Mouse (Mus musculus): Measurements from ENCODE around the gene Itgb5. TPM values are rescaled to one million over a fixed set of nuclear protein-coding genes. Genes with fewer than 3 reads are reported as not detected.
A peak's percentile ranks its signal among the peaks of the same experiment; 100 is the strongest.

Gene Itgb5
- polyA plus RNA-seq, 1 experiment from 2014 or later: 49.8 TPM

- WGBS: 35% methylated on average over 1 of the region's 1 CpGs
- Histone ChIP-seq H3K4me3 (no peak overlapping the region), H3K9ac (no peak overlapping the region), H3K4me1 (peaks cover 54% of the 10 kb centered on the region), H3K9me3 (no peaks in the 10 kb centered on the region), H3K27me3 (no peaks in the 10 kb centered on the region), H3K27ac (no peak overlapping the region), H3K4me2 (no peak overlapping the region), H3K36me3 (no peaks in the 10 kb centered on the region)
- ATAC-seq (ENCODE audit: borderline replicate concordance, extremely low read depth, low FRiP score, low TSS enrichment): no peak
These were observed 65.0 kb downstream of the Itgb5 start for GRCm38 (mm10) chr16:33894449-33894848.

DNA sequence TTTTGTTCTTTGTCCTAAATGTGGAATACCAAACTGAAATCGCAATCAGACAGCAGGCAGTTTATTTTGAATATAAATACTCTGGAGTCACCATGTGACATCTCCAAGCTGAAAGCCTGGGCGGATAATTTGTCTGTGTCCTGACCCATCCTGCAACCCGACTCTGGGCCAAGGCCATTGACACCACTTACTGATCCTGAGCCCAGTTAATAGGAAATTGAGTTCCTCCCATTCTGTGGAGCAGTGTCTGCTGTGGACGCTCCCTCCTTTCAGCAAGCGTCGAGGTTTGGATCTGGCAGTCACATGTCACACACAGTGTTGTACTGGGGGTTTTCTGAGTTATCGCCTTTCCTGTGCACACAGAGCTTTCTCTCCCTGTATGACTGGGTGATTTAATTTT lies 66.2 kb downstream of the Itgb5 start:
- Histone ChIP-seq H3K4me1 (peaks cover 48% of the 10 kb centered on the region), H3K4me3 (no peak overlapping the region), H3K36me3 (0 out of 2 replicates have a peak, but pooled peaks cover 4% of the 10 kb centered on the region), H3K9me3 (no peaks in the 10 kb centered on the region), H3K27ac (no peak overlapping the region), H3K4me2 (no peak overlapping the region), H3K9ac (no peak overlapping the region), H3K27me3 (no peaks in the 10 kb centered on the region)
- 35% methylated on average over 7 of the region's 7 CpGs for WGBS
- no peak for ATAC-seq (ENCODE audit: borderline replicate concordance, extremely low read depth, low FRiP score, low TSS enrichment)

DNA sequence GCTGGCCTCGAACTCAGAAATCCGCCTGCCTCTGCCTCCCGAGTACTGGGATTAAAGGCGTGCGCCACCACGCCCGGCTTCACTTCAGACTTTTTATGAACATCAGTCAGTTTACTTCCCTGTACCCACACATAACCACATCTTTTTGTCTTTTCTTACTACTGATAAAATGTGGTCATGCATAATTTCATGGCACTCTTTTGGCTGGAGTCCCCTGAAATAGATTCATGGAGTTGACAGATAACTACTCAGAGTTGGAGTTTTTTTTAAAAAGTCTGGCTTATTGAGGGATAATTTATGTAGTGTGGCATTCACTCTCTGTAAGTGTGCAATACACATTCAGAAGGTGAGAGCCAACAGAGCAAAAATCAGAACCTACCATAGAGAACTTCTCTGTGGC lies 67.3 kb downstream of the Itgb5 start:
- Histone ChIP-seq H3K4me3 (no peak overlapping the region), H3K27me3 (no peaks in the 10 kb centered on the region), H3K4me1 (peaks cover 37% of the 10 kb centered on the region), H3K27ac (no peak overlapping the region), H3K9me3 (no peaks in the 10 kb centered on the region), H3K4me2 (no peak overlapping the region), H3K36me3 (0 out of 2 replicates have a peak, but pooled peaks cover 4% of the 10 kb centered on the region), H3K9ac (no peak overlapping the region)
- ATAC-seq (ENCODE audit: borderline replicate concordance, extremely low read depth, low FRiP score, low TSS enrichment): no peak
- WGBS: 95% methylated on average over 7 of the region's 7 CpGs

GRCm38 (mm10) chr16:33903664-33904441 lies 74.4 kb downstream of the Itgb5 start:
- peak overlapping the region; percentile 38 for H3K27ac ChIP-seq
- 38% methylated on average over 11 of the region's 11 CpGs for WGBS

DNA sequence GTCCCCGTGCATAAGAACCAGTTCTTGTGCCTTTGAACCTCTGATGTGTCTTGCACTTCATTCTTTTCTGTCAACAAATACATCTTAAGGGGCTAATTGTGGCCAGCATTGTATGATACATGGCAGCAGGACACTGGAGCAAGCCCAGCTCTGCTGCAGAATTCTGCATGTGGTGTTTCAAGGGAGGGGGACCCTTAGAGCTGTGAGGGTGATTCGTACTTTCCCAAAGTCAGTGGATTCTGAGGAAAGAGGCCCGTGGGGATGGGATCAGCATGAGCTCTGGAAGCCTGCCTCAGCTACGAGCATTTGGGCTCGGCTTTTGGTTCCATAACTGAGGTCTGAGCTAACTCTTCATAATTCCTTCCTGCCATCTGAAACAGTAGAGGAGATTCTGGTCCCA lies 75.1 kb downstream of the Itgb5 start:
- WGBS: 50% methylated on average over 5 of the region's 5 CpGs

More at GRCm38 (mm10) chr16:33903664-33904441, 74.4 kb downstream of the Itgb5 start:
- Histone ChIP-seq H3K9ac (no peak overlapping the region), H3K9me3 (no peaks in the 10 kb centered on the region), H3K4me3 (no peak overlapping the region), H3K4me2 (no peak overlapping the region), H3K27me3 (no peaks in the 10 kb centered on the region), H3K36me3 (peaks cover 4% of the 10 kb centered on the region; the same call in 1 of the 2 replicates), H3K4me1 (peaks cover 17% of the 10 kb centered on the region)
- ATAC-seq (ENCODE audit: borderline replicate concordance, extremely low read depth, low FRiP score, low TSS enrichment): peak; percentile 72; the same call in 1 of the 2 replicates

GRCm38 (mm10) chr16:33908239-33908638 lies 78.8 kb downstream of the Itgb5 start:
- no peaks in the 10 kb centered on the region; the same call in 1 of the 2 replicates for H3K36me3 ChIP-seq
- H3K9ac ChIP-seq: no peak overlapping the region

More for the DNA sequence above, 75.1 kb downstream of the Itgb5 start:
- H3K27me3 ChIP-seq: no peaks in the 10 kb centered on the region
- H3K36me3 ChIP-seq: peaks cover 4% of the 10 kb centered on the region; the same call in 1 of the 2 replicates
- no peak overlapping the region for H3K4me2 ChIP-seq
- no peaks in the 10 kb centered on the region for H3K9me3 ChIP-seq
- H3K9ac ChIP-seq: no peak overlapping the region
- no peak overlapping the region for H3K4me3 ChIP-seq
- H3K27ac ChIP-seq: peak overlapping the region; percentile 38; the same call in 1 of the 2 replicates
- peaks cover 17% of the 10 kb centered on the region for H3K4me1 ChIP-seq
- peak; percentile 36; the same call in 1 of the 2 replicates for ATAC-seq (ENCODE audit: borderline replicate concordance, extremely low read depth, low FRiP score, low TSS enrichment)

GRCm38 (mm10) chr16:33914997-33915396 lies 85.5 kb downstream of the Itgb5 start:
- Histone ChIP-seq H3K36me3 (peaks cover 3% of the 10 kb centered on the region; the same call in 1 of the 2 replicates), H3K27me3 (no peaks in the 10 kb centered on the region), H3K9me3 (no peaks in the 10 kb centered on the region), H3K4me2 (no peak overlapping the region), H3K4me3 (no peak overlapping the region), H3K4me1 (peaks cover 33% of the 10 kb centered on the region), H3K27ac (no peak overlapping the region), H3K9ac (no peak overlapping the region)
- no peak for ATAC-seq (ENCODE audit: borderline replicate concordance, extremely low read depth, low FRiP score, low TSS enrichment)
- 75% methylated on average over 4 of the region's 4 CpGs for WGBS

More at GRCm38 (mm10) chr16:33908239-33908638, 78.8 kb downstream of the Itgb5 start:
- WGBS: 80% methylated on average over 4 of the region's 4 CpGs
- H3K4me1 ChIP-seq: peaks cover 17% of the 10 kb centered on the region
- no peak overlapping the region for H3K4me2 ChIP-seq
- no peak overlapping the region for H3K4me3 ChIP-seq
- no peak overlapping the region for H3K27ac ChIP-seq
- ATAC-seq (ENCODE audit: borderline replicate concordance, extremely low read depth, low FRiP score, low TSS enrichment): no peak
- no peaks in the 10 kb centered on the region for H3K27me3 ChIP-seq
- H3K9me3 ChIP-seq: no peaks in the 10 kb centered on the region

DNA sequence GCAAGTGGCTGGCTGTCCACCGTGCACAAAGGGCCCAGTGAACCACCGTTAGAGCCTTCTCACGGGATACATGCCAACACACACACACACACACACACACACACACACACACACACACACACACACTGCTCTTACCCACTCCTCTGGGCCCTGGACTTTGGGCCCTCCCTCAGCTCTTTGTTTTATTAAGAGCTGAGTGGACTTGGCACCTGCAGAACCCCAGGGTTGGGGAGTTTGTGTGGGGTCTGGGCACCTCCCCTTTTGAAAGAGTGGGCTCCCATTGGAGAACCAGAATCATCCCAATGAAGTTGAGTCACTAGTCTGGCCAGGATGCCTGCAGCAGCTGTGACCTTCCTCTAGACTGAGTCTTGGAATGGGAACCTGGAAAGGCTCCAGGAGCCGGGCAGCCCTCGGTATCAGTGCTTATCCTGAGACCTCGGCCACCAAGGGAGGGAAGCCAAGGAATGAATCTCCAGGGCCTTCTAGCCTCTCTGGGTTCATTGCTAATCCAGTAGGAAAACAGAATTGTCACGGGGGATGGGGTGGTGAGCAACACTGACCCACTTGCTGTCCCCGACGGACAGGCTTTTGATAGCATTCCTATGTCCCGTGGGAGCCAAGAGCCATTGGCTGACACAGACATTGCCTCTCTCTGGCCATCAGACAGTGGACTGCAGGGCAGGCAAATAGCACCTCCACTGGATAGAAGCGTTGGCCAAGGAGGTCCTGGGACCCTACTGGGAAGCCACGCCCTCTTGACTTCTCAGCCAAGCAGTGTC lies 87.2 kb downstream of the Itgb5 start:
- H3K9me3 ChIP-seq: no peaks in the 10 kb centered on the region
- WGBS: 33% methylated on average over 12 of the region's 12 CpGs
- H3K27me3 ChIP-seq: no peaks in the 10 kb centered on the region
- H3K9ac ChIP-seq: no peak overlapping the region
- peaks cover 41% of the 10 kb centered on the region for H3K4me1 ChIP-seq
- no peak overlapping the region for H3K4me3 ChIP-seq
- H3K27ac ChIP-seq: peak overlapping the region; percentile 78
- ATAC-seq (ENCODE audit: borderline replicate concordance, extremely low read depth, low FRiP score, low TSS enrichment): peak; percentile 72
- H3K36me3 ChIP-seq: peaks cover 8% of the 10 kb centered on the region; the same call in 1 of the 2 replicates
- H3K4me2 ChIP-seq: peak overlapping the region; percentile 23; the same call in 1 of the 2 replicates

DNA sequence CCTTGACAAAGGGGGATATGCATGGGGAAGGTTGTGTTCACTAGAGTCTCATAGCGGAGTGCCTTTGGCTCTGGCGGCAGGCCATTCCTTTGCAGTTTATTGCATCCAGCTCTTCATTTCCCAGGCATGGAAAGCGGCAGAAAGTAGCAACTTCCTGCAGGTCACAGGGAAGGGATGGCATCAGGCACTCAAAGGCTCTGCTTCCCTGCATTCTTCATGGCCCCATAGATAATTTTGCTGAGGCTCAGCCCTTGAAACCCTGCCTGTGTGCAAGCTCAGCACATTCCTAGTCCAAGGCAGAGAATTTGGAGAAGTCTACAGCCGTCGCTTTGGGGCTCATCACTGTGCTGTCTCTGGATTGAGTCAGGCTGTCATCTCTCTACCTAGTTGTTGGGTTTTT lies 87.9 kb downstream of the Itgb5 start:
- H3K4me3 ChIP-seq: no peak overlapping the region
- peak overlapping the region; percentile 78 for H3K27ac ChIP-seq
- no peaks in the 10 kb centered on the region for H3K27me3 ChIP-seq
- 35% methylated on average over 5 of the region's 5 CpGs for WGBS
- ATAC-seq (ENCODE audit: borderline replicate concordance, extremely low read depth, low FRiP score, low TSS enrichment): 0 out of 2 replicates have a peak, but pooled peaks have one; percentile 60
- H3K36me3 ChIP-seq: peaks cover 8% of the 10 kb centered on the region; the same call in 1 of the 2 replicates
- peak overlapping the region; percentile 23; the same call in 1 of the 2 replicates for H3K4me2 ChIP-seq
- H3K4me1 ChIP-seq: peaks cover 49% of the 10 kb centered on the region
- no peak overlapping the region for H3K9ac ChIP-seq
- H3K9me3 ChIP-seq: no peaks in the 10 kb centered on the region

GRCm38 (mm10) chr16:33917926-33918325 lies 88.5 kb downstream of the Itgb5 start:
- ATAC-seq (ENCODE audit: borderline replicate concordance, extremely low read depth, low FRiP score, low TSS enrichment): no peak
- H3K9ac ChIP-seq: no peak overlapping the region
- H3K27ac ChIP-seq: peak overlapping the region; percentile 78

DNA sequence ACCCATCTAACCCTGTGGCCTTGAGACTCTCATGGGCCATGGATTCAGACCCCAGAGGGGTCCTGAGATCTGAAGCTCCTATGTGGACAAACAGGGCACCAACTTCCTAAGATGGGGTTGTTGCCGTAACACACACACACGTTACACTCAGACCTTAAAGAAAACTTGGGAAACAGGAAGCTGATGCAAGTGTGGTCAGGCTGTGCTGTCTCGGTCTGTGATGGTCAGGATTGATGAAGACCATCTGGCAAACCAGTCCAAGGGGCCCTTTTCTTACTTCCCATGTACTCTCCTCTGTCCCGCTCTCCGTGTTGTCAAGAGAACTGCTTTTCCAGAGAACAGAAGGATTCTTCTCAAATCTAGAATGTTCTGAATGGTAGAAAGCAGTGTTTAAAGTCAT lies 92.0 kb downstream of the Itgb5 start:
- ATAC-seq (ENCODE audit: borderline replicate concordance, extremely low read depth, low FRiP score, low TSS enrichment): no peak
- peaks cover 8% of the 10 kb centered on the region; the same call in 1 of the 2 replicates for H3K36me3 ChIP-seq
- no peaks in the 10 kb centered on the region for H3K9me3 ChIP-seq
- H3K27me3 ChIP-seq: no peaks in the 10 kb centered on the region
- no peak overlapping the region for H3K4me2 ChIP-seq
- H3K27ac ChIP-seq: peak overlapping the region; percentile 57
- no peak overlapping the region for H3K4me3 ChIP-seq
- H3K9ac ChIP-seq: no peak overlapping the region
- H3K4me1 ChIP-seq: peaks cover 43% of the 10 kb centered on the region
- 41% methylated on average over 5 of the region's 5 CpGs for WGBS

More at GRCm38 (mm10) chr16:33917926-33918325, 88.5 kb downstream of the Itgb5 start:
- H3K4me3 ChIP-seq: no peak overlapping the region
- H3K36me3 ChIP-seq: peaks cover 8% of the 10 kb centered on the region; the same call in 1 of the 2 replicates
- H3K27me3 ChIP-seq: no peaks in the 10 kb centered on the region
- WGBS: 66% methylated on average over 5 of the region's 5 CpGs
- no peaks in the 10 kb centered on the region for H3K9me3 ChIP-seq
- H3K4me2 ChIP-seq: no peak overlapping the region
- peaks cover 54% of the 10 kb centered on the region for H3K4me1 ChIP-seq

Data from lung, embryonic 15.5 days (tissue).